Mouse (Mus musculus) c-Kit-positive CD71-positive TER-119-positive erythroid progenitor cells, embryonic 14.5 days (primary cell): ENCODE measurements around the gene Rer1.
"Not testable (repeated sequence)": the region's sequence is repeated elsewhere in the genome, so short reads cannot be mapped to it uniquely, and the experiment has no call there.

Source experiments
- DNase-seq: peaks from one replicate; pipeline ENCODE4 v3.0.0-alpha.2; 2013; ENCODE audit warnings: low spot score

Gene Rer1

GRCm38 (mm10) chr4:155113766-155114410 is 27.7 kb upstream of the Rer1 start:
- DNase-seq = no peak

GRCm38 (mm10) chr4:155109471-155109870 is 23.3 kb upstream of the Rer1 start:
- no peak for DNase-seq

- no peak for DNase-seq
Observed at GRCm38 (mm10) chr4:155107886-155108285, 21.7 kb upstream of the Rer1 start.

GRCm38 (mm10) chr4:155098572-155098971 is 12.4 kb upstream of the Rer1 start:
- no peak for DNase-seq

GRCm38 (mm10) chr4:155097452-155097851 is 11.3 kb upstream of the Rer1 start:
- DNase-seq = no peak

- DNase-seq = no peak
Observed at GRCm38 (mm10) chr4:155095967-155096366, 9.8 kb upstream of the Rer1 start.

GRCm38 (mm10) chr4:155095238-155095900 is 9.2 kb upstream of the Rer1 start:
- DNase-seq = peak; percentile 76

GRCm38 (mm10) chr4:155094565-155094964 is 8.4 kb upstream of the Rer1 start:
- peak; percentile 46 for DNase-seq

GRCm38 (mm10) chr4:155093431-155094149 is 7.4 kb upstream of the Rer1 start:
- DNase-seq = no peak

- DNase-seq = no peak
Observed at GRCm38 (mm10) chr4:155092718-155093430, 6.7 kb upstream of the Rer1 start.

GRCm38 (mm10) chr4:155090688-155091449 is 4.7 kb upstream of the Rer1 start:
- DNase-seq = no peak

GRCm38 (mm10) chr4:155090147-155090546 is 4.0 kb upstream of the Rer1 start:
- DNase-seq = no peak

GRCm38 (mm10) chr4:155089241-155089640 is 3.1 kb upstream of the Rer1 start:
- DNase-seq = no peak

GRCm38 (mm10) chr4:155085206-155086107 is 725 bp downstream of the Rer1 start:
- peak; percentile 23 for DNase-seq

- DNase-seq = no peak
Observed at GRCm38 (mm10) chr4:155084351-155084750, 1.8 kb downstream of the Rer1 start.

GRCm38 (mm10) chr4:155083553-155083952 is 2.6 kb downstream of the Rer1 start:
- DNase-seq = no peak

- no peak for DNase-seq
Observed at GRCm38 (mm10) chr4:155079666-155080065, 6.5 kb downstream of the Rer1 start.

- not testable (repeated sequence) for DNase-seq
Observed at GRCm38 (mm10) chr4:155078808-155079207, 7.4 kb downstream of the Rer1 start.

GRCm38 (mm10) chr4:155076677-155077076 is 9.5 kb downstream of the Rer1 start:
- no peak for DNase-seq

GRCm38 (mm10) chr4:155075813-155076212 is 10.4 kb downstream of the Rer1 start:
- no peak for DNase-seq

GRCm38 (mm10) chr4:155075137-155075536 is 11.0 kb downstream of the Rer1 start:
- DNase-seq = no peak
